Mouse (Mus musculus) hindbrain, embryonic 15.5 days (tissue): ENCODE measurements at regions not wholly inside any gene's neighbourhood (a gene's known extent, or its start where the extent isn't known, plus 50 kb on each side); places are given as distances from the start of the nearest gene placed in this dataset.

Experiments
- ATAC-seq: fragments of 200-750 bp; cut with Nextera tagmentation; 2 replicates; pipeline ENCODE4 v1.8.0; 2017; ENCODE audit warnings: low read depth, moderate number of reproducible peaks, moderate TSS enrichment; ENCODE audit not compliant: low FRiP score
- H3K27ac ChIP-seq: fragments of 300-500 bp; sonication (generic); replicated peaks from 2 replicates; pipeline ENCODE4 v1.5.1; 2015; ENCODE audit warnings: mild to moderate bottlenecking, inconsistent platforms
- H3K27me3 ChIP-seq: fragments of 300-500 bp; sonication (generic); 2 replicates; pipeline ENCODE4 v1.6.1; 2015; ENCODE audit warnings: control low read depth, inconsistent platforms
- H3K36me3 ChIP-seq: fragments of 300-500 bp; sonication (generic); 2 replicates; pipeline ENCODE4 v1.6.1; 2015; ENCODE audit warnings: control low read depth, inconsistent platforms
- H3K4me1 ChIP-seq: fragments of 300-500 bp; sonication (generic); replicated peaks from 2 replicates; pipeline ENCODE4 v1.6.1; 2015; ENCODE audit warnings: control low read depth, inconsistent platforms
- H3K4me2 ChIP-seq: fragments of 300-500 bp; sonication (generic); 2 replicates; pipeline ENCODE4 v1.6.1; 2015; ENCODE audit warnings: moderate library complexity, mild to moderate bottlenecking, inconsistent platforms
- H3K4me3 ChIP-seq: fragments of 300-500 bp; sonication (generic); 2 replicates; pipeline ENCODE4 v1.5.1; 2015; ENCODE audit warnings: mild to moderate bottlenecking, inconsistent platforms
- H3K9ac ChIP-seq: fragments of 300-500 bp; sonication (generic); 2 replicates; pipeline ENCODE4 v1.6.1; 2015; ENCODE audit warnings: inconsistent platforms
- H3K9me3 ChIP-seq: fragments of 300-500 bp; sonication (generic); 2 replicates; pipeline ENCODE4 v1.6.1; 2016; ENCODE audit warnings: control low read depth, inconsistent platforms
- WGBS: fragments of 180-500 bp; shearing (Covaris S2); methylation state at CpG from one replicate; pipeline ENCODE4 v1.1.7; 2015; 5-methylcytosine and 5-hydroxymethylcytosine counted together

- Histone ChIP-seq H3K9ac (no peak overlapping the region), H3K36me3 (no peaks in the 10 kb centered on the region), H3K4me2 (no peak overlapping the region)
Measured at GRCm38 (mm10) chr12:94015946-94016345, 1676.1 kb upstream of the Flrt2 start.

DNA sequence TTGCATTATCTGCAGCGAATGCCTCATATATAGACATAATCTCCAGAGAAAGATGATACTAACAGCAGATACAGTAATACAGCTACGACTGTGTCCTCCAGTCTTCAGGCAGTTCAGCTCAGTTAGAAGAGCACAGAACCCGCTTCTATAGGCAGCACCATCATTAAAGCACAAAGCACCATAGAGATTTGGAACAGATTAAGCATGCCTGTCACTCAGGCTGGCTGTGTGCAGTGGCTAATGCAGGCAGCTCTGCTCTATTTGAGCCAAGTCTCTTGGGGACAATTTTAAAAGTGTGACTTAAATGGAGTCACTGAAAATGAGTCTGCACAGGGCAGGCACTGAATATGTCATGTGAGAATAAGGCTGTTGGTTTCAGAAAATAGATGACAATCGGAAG is 1660.7 kb upstream of the Flrt2 start:
- Histone ChIP-seq H3K4me3 (no peak overlapping the region), H3K27me3 (no peaks in the 10 kb centered on the region), H3K36me3 (no peaks in the 10 kb centered on the region), H3K4me2 (no peak overlapping the region), H3K9ac (no peak overlapping the region), H3K27ac (no peak overlapping the region), H3K9me3 (no peaks in the 10 kb centered on the region), H3K4me1 (no peaks in the 10 kb centered on the region)
- ATAC-seq, result peak; percentile 87
- WGBS, result 43% methylated on average over 4 of the region's 4 CpGs

More at GRCm38 (mm10) chr12:94015946-94016345, 1676.1 kb upstream of the Flrt2 start:
- H3K4me3 ChIP-seq, result no peak overlapping the region
- H3K27me3 ChIP-seq, result no peaks in the 10 kb centered on the region
- no peaks in the 10 kb centered on the region for H3K4me1 ChIP-seq
- no peak overlapping the region for H3K27ac ChIP-seq
- H3K9me3 ChIP-seq, result no peaks in the 10 kb centered on the region
- no peak for ATAC-seq

GRCm38 (mm10) chr12:94047972-94048371 is 1644.1 kb upstream of the Flrt2 start:
- Histone ChIP-seq H3K9ac (no peak overlapping the region), H3K4me3 (no peak overlapping the region), H3K4me2 (no peak overlapping the region), H3K36me3 (no peaks in the 10 kb centered on the region), H3K9me3 (no peaks in the 10 kb centered on the region), H3K4me1 (no peaks in the 10 kb centered on the region), H3K27me3 (no peaks in the 10 kb centered on the region), H3K27ac (no peak overlapping the region)
- ATAC-seq, result no peak
- 72% methylated on average over 2 of the region's 2 CpGs for WGBS

GRCm38 (mm10) chr12:94057767-94058166 is 1634.3 kb upstream of the Flrt2 start:
- no peak for ATAC-seq
- H3K36me3 ChIP-seq, result no peaks in the 10 kb centered on the region
- H3K27me3 ChIP-seq, result no peaks in the 10 kb centered on the region
- no peak overlapping the region for H3K4me3 ChIP-seq
- no peak overlapping the region for H3K27ac ChIP-seq
- WGBS, result 80% methylated on average over 2 of the region's 2 CpGs
- H3K9ac ChIP-seq, result no peak overlapping the region
- H3K9me3 ChIP-seq, result no peaks in the 10 kb centered on the region
- no peak overlapping the region for H3K4me2 ChIP-seq
- no peaks in the 10 kb centered on the region for H3K4me1 ChIP-seq

DNA sequence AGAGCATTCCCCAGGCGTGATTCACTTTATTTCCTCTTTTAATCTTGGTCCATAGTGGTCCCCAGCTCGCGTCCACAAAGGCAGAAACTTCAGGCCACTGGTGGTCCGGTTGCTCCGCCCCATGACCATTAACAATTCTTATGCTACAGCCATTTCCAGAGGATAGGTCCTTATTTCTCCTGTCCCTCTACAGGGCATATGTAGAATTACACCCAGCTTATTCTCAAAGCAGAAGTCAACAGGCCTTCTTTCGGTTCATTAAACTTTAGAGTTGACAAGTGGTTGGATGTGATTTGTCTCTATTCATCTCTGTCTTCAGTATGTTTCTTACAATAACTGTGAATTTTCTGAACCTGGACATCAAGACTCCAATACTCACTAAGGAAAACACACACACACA is 1632.4 kb upstream of the Flrt2 start:
- Histone ChIP-seq H3K27ac (no peak overlapping the region), H3K4me2 (no peak overlapping the region), H3K4me1 (no peaks in the 10 kb centered on the region), H3K36me3 (no peaks in the 10 kb centered on the region), H3K4me3 (no peak overlapping the region), H3K9me3 (no peaks in the 10 kb centered on the region), H3K9ac (no peak overlapping the region), H3K27me3 (no peaks in the 10 kb centered on the region)
- WGBS, result 86% methylated on average over 6 of the region's 6 CpGs
- ATAC-seq, result no peak

GRCm38 (mm10) chr12:94060336-94060735 is 1631.7 kb upstream of the Flrt2 start:
- H3K4me3 ChIP-seq, result no peak overlapping the region
- ATAC-seq, result no peak
- H3K27ac ChIP-seq, result no peak overlapping the region
- no peaks in the 10 kb centered on the region for H3K9me3 ChIP-seq
- no peaks in the 10 kb centered on the region for H3K36me3 ChIP-seq
- H3K4me2 ChIP-seq, result no peak overlapping the region
- no peak overlapping the region for H3K9ac ChIP-seq
- 76% methylated on average over 2 of the region's 2 CpGs for WGBS
- H3K27me3 ChIP-seq, result no peaks in the 10 kb centered on the region
- no peaks in the 10 kb centered on the region for H3K4me1 ChIP-seq

DNA sequence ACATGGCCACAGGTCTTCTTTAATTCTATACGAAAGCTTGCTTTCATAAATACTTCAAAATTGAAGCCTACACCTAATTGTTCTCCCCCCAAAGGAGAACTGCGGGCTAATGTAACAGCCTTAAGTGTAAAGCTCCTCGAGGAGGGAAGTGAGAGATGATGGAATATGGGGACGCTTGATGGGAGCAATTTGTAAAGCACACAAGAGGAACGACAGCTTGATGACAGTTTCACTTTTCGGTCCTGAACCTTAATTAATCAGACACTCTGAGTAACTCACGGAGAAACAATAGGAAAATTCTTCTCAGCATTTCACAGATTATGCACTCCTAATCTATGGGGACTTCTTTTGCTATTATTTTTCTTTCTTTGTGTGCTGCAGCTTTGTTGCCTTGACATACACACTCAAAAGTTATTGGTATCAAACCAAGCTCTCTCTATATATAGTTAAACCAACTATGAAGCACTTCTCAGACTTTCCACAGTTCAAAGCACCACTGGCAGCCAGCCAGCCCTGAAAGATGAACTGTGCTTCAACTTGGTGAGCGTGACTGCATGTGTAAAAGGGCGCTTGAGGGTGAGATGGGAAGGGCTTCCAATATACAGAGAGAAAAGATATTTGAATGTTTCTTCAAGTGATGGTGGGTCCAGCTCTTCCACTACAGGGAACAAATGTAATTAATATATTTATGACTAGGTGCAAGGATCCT is 1625.4 kb upstream of the Flrt2 start:
- no peaks in the 10 kb centered on the region for H3K9me3 ChIP-seq
- H3K9ac ChIP-seq, result no peak overlapping the region
- no peak for ATAC-seq
- H3K27me3 ChIP-seq, result no peaks in the 10 kb centered on the region
- no peak overlapping the region for H3K4me3 ChIP-seq
- H3K4me2 ChIP-seq, result no peak overlapping the region
- no peak overlapping the region for H3K27ac ChIP-seq
- H3K36me3 ChIP-seq, result no peaks in the 10 kb centered on the region
- 52% methylated on average over 9 of the region's 9 CpGs for WGBS
- H3K4me1 ChIP-seq, result no peaks in the 10 kb centered on the region

DNA sequence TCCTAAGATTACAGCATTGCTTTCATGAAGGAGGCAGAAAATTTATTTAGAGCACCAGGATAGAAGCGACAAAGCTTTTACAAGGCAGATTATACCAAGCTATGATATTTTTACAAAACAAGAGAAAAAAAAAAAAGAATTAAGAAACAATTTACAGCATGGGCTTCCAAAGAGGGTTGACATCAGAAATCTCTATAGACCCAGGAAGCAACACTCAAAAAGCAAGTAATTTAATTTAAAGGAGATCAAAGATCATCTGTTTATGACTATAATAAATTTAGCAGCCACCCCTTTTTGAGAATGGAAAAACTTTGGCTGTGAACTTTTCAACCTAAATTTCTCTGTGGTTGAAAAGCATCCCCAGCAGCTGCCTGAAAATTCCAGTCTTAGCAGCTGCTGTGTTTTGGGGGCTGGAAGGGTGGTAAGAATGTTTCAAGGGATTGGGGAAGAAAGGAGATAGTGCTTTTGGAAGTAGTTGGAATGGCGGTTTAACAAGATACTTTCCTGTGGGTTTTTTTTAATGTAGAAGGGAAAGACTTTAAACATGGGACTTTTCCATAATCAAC is 1621.0 kb upstream of the Flrt2 start:
- no peak overlapping the region for H3K4me2 ChIP-seq
- H3K4me3 ChIP-seq, result no peak overlapping the region
- 91% methylated on average over 2 of the region's 2 CpGs for WGBS
- H3K36me3 ChIP-seq, result no peaks in the 10 kb centered on the region
- ATAC-seq, result no peak
- no peak overlapping the region for H3K9ac ChIP-seq
- no peaks in the 10 kb centered on the region for H3K27me3 ChIP-seq
- H3K4me1 ChIP-seq, result no peaks in the 10 kb centered on the region
- no peaks in the 10 kb centered on the region for H3K9me3 ChIP-seq
- H3K27ac ChIP-seq, result no peak overlapping the region

DNA sequence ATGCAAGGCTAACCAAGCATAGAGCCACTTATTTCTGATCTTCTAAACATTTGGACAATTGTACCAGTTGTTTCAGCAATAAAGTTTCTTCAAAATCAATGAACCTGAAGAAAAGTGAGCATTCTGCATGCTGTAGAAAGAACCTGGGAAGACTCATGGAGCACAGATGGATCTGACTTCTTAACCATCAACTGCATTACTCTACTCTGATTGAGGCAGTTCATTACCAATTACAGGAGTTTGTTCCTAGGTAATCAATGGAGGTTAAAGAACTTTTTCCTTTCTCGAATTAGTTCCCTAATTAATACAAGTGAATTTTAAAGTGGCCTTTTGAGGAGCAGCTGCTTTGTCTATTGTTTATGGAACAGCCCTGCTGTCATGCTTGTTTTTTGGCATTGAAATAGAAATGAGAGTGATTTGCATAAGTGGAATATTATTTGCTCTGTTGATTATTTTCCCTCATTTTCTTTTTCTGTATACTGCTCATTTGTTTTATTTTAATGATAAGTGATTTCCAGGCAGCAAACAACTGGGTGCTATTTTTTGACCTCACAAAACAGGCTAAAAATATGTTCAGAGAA is 1586.4 kb upstream of the Flrt2 start:
- Histone ChIP-seq H3K9ac (no peak overlapping the region), H3K27ac (no peak overlapping the region), H3K27me3 (no peaks in the 10 kb centered on the region), H3K4me1 (no peaks in the 10 kb centered on the region), H3K4me2 (no peak overlapping the region), H3K9me3 (no peaks in the 10 kb centered on the region), H3K36me3 (no peaks in the 10 kb centered on the region), H3K4me3 (no peak overlapping the region)
- WGBS, result 28% methylated on average over 1 of the region's 1 CpGs
- no peak for ATAC-seq

GRCm38 (mm10) chr12:94150143-94150542 is 1541.9 kb upstream of the Flrt2 start:
- H3K4me1 ChIP-seq, result no peaks in the 10 kb centered on the region
- H3K27me3 ChIP-seq, result no peaks in the 10 kb centered on the region
- H3K9me3 ChIP-seq, result no peaks in the 10 kb centered on the region
- ATAC-seq, result no peak
- WGBS, result 85% methylated on average over 5 of the region's 5 CpGs
- no peak overlapping the region for H3K4me2 ChIP-seq
- H3K36me3 ChIP-seq, result no peaks in the 10 kb centered on the region
- no peak overlapping the region for H3K27ac ChIP-seq
- no peak overlapping the region for H3K9ac ChIP-seq
- no peak overlapping the region for H3K4me3 ChIP-seq

- H3K27me3 ChIP-seq, result no peaks in the 10 kb centered on the region
- no peak overlapping the region for H3K27ac ChIP-seq
- H3K9ac ChIP-seq, result no peak overlapping the region
- no peak overlapping the region for H3K4me3 ChIP-seq
- no peaks in the 10 kb centered on the region for H3K4me1 ChIP-seq
- H3K9me3 ChIP-seq, result no peaks in the 10 kb centered on the region
- 80% methylated on average over 12 of the region's 12 CpGs for WGBS
- ATAC-seq, result no peak
- H3K36me3 ChIP-seq, result no peaks in the 10 kb centered on the region
- no peak overlapping the region for H3K4me2 ChIP-seq
Measured at GRCm38 (mm10) chr12:94155110-94155858, 1536.7 kb upstream of the Flrt2 start.

DNA sequence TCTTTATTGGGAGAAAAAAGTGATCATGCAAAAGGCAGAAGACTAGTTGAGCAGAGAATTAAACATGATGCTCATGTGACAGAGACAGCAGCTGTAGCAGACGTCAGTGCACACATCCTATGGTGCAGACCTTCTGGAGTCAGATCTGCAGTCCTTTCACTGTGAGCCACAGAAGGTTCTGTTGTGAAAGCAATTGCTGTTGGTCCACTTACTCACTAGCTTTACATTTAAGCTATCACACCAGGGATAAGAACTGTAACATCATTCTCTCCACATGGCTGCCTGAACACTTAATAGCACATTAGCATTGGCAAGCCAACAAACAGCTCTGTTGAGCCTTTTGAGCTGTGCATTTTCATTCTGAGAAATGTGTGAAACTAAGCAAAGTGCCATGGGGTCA is 1509.7 kb upstream of the Flrt2 start:
- peak; percentile 42; the same call in 1 of the 2 replicates for ATAC-seq
- Histone ChIP-seq H3K9ac (no peak overlapping the region), H3K4me3 (no peak overlapping the region), H3K4me2 (no peak overlapping the region), H3K27ac (no peak overlapping the region), H3K27me3 (no peaks in the 10 kb centered on the region), H3K4me1 (no peaks in the 10 kb centered on the region), H3K36me3 (no peaks in the 10 kb centered on the region), H3K9me3 (no peaks in the 10 kb centered on the region)
- 29% methylated on average over 1 of the region's 1 CpGs for WGBS
